Mouse (Mus musculus): ENCODE measurements at regions not wholly inside any gene's neighbourhood (a gene's known extent, or its start where the extent isn't known, plus 50 kb on each side); places are given as distances from the start of the nearest gene placed in this dataset.

GRCm38 (mm10) chr7:117134869-117135268 lies 245.9 kb upstream of the Xylt1 start:
- DNase-seq: no peak

- no peak for DNase-seq
Observed at GRCm38 (mm10) chr7:117138681-117139080, 242.1 kb upstream of the Xylt1 start.

DNA sequence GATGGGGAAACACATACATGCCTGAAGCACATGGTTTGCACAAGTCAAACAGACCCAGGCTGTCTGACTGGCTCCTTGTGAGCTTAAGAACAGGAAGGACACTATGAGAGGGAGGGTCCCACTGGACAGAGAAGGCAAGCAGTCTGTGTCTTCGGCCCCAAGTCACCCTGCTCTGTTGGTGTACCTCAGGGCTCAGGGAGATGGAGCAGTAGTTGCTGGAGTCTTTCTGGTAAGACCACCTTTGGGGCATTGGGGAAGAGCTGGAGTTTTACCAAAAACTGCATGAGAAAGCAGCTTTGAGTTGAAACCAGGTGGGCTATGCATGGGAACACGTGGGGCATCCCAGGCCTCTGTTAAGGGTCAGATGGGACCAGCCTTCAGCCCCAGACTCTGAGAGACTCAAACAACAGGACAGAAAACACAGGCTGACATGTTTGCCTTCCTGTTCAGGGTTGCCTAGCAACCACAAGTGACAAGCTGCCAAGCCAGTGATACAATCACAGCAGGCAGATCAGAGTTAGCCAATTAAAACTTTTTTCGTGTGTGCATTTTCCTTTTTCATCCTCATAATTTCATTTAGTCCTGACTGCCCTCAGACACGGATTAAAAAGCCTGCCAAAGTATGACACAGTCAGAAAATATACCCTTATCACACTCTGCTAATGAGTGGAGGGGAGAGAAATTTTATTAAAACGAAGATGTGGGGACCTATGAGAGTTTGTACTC lies 241.4 kb upstream of the Xylt1 start:
- peak; percentile 4 to 6 for DNase-seq

DNA sequence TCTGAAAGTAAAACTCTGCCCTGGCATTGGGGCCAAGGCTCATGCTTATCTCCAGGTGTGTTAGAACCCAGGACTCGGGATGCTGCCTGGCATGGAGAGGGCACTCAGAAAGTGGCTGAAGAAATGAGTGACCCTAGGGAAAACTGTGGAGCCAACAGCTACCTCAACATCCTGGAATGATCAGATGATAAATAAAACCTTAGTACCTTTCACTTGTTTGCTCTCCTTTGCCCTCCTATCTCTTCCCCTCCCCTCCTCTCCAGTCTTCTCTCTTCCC lies 240.9 kb upstream of the Xylt1 start:
- no peak for DNase-seq

DNA sequence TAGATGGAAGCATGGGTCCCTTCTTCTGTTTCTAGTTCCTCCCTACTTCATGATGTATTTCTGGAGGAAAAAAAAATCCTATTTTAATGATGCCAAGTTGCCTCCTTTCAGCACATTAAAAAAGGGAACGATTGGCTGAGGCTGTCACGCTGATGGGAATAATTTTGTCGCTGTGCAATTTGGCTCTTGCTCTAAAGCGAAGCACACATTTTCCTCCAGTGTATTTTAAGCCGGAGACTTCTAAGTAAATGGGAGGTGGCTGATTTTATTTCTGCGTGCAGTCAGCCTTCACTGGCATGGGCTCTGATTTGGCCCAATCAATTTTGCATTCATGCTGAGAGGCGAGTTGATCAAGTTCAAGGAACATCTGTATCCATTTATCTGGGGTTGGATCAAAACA lies 234.0 kb upstream of the Xylt1 start:
- DNase-seq: no peak

- DNase-seq: no peak
Observed at GRCm38 (mm10) chr7:117150355-117150754, 230.4 kb upstream of the Xylt1 start.

- no peak for DNase-seq
Observed at GRCm38 (mm10) chr7:117153826-117154550, 226.8 kb upstream of the Xylt1 start.

- DNase-seq: no peak
Observed at GRCm38 (mm10) chr7:117161193-117161908, 219.4 kb upstream of the Xylt1 start.

GRCm38 (mm10) chr7:117174811-117175422 lies 205.9 kb upstream of the Xylt1 start:
- DNase-seq: no peak

DNA sequence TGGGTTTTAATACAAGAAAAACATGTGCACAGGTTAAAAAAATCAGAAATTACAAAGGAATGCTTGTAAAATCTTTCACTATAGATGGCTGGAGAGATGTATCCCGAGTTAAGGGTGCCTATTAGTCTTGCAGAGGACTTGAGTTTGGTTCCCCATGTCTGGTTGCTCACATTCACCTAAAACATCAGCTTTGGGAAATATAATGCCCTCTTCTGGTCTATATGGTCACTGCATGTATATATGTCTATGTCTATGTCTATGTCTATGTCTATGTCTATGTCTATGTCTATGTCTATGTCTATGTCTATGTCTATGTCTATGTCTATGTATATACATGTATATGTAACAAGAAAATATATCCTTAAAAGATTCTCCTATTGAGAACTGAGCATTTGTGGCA lies 196.8 kb upstream of the Xylt1 start:
- no peak for DNase-seq

GRCm38 (mm10) chr7:117185891-117186290 lies 194.9 kb upstream of the Xylt1 start:
- no peak for DNase-seq

DNA sequence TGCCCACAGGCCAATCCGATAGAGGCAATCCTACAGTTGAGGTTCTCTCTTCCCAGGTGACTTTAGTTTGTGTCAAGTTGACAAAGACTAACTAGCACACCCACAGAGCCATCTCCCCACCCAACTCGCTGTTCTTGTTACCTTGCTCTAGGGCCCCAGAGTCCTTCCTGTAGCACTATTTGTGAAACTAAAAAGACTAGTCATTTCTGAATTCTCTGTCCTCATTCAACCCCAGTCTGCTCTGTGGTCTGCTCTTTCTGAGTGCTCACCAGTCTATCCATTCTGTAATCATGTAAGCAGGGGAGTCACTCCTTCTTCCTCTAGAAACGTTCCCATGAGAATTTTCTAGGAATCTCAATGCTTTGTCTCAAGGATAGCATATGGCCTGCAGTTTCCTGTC lies 184.2 kb upstream of the Xylt1 start:
- DNase-seq: no peak

DNA sequence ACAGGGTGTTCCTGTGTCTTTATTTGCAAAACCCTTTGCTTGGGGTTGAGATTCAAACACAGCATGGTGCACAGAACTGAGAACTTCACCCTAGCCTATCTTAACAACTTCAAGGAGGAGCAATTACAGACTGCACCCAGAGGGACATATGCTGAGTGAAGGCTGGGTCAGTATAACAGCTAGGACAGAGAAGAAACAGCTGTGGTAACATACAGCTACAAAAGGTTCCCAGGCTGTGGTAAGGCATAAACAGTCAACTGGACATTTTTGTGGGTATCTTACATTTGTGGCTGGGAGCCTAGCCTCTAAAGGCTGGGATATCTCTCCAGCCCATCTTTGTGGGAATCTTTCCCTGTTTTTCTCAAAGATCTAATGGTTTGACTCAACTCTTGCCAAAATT lies 154.5 kb upstream of the Xylt1 start:
- DNase-seq: no peak

DNA sequence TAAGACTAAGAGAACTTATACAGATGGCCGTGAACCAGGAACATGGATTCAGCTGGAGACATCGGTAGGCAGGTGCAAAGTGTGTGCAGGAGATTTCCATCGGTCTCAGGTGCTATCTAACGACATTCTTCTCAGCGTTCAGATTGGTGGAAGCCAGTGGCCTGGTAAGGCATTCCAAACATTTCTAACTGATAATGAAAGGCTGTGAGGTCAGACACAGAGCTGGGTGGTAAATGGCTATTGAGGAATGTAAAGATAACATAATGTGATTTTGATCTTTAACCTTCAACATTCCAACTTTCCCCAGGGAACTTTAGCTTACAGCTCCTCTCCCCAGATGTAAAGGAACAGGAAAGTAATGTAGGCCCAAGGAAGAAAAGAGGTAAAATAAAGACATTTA lies 151.2 kb upstream of the Xylt1 start:
- DNase-seq: no peak

GRCm38 (mm10) chr7:117256819-117257218 lies 124.0 kb upstream of the Xylt1 start:
- no peak for DNase-seq

GRCm38 (mm10) chr7:117258557-117258956 lies 122.2 kb upstream of the Xylt1 start:
- no peak for DNase-seq

GRCm38 (mm10) chr7:117259151-117259550 lies 121.6 kb upstream of the Xylt1 start:
- no peak for DNase-seq

DNA sequence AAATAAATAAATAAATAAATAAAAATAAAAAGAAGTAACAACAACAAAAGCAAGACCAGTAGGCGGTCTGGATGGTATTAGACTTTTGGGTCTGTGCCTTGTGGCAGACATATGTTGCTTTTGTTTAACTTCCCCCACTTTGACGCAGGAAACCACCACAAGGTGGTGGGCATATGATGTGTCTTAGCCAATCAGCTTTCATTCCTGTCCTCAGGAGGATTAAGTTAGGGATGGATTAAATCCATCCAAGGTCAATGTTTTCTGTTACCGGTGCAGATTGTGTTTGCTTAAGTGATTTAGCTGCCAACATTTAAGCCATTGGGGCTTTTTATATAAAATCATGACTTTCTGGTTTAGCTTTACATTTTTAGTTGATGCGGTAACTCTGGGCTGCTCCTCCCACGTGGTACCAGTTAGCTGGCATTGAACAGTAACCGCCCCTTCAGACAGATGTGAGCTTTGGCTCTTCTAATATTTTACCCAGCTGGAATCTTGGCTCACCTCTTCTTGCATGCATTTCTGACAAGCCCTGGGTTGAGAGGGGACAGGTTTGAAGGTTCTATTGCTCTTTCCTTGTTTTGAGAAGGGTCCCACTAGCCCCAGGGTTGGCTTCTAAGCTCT lies 121.0 kb upstream of the Xylt1 start:
- no peak for DNase-seq

- DNase-seq: no peak
Observed at GRCm38 (mm10) chr7:117260596-117260995, 120.2 kb upstream of the Xylt1 start.

GRCm38 (mm10) chr7:117263126-117263525 lies 117.7 kb upstream of the Xylt1 start:
- no peak for DNase-seq

- DNase-seq: no peak
Observed at GRCm38 (mm10) chr7:117264341-117264740, 116.4 kb upstream of the Xylt1 start.

GRCm38 (mm10) chr7:117268096-117268495 lies 112.7 kb upstream of the Xylt1 start:
- no peak for DNase-seq

GRCm38 (mm10) chr7:117269263-117269897 lies 111.4 kb upstream of the Xylt1 start:
- no peak for DNase-seq

Data from kidney, adult 8-10 months (tissue).